Mouse (Mus musculus): ENCODE data around the gene Fgfr2. TPM values are rescaled to one million over a fixed set of nuclear protein-coding genes. Genes with fewer than 3 reads are reported as not detected.

Fgfr2 gene
- polyA plus RNA-seq, 1 experiment from 2014 or later = 18.5 TPM

DNA sequence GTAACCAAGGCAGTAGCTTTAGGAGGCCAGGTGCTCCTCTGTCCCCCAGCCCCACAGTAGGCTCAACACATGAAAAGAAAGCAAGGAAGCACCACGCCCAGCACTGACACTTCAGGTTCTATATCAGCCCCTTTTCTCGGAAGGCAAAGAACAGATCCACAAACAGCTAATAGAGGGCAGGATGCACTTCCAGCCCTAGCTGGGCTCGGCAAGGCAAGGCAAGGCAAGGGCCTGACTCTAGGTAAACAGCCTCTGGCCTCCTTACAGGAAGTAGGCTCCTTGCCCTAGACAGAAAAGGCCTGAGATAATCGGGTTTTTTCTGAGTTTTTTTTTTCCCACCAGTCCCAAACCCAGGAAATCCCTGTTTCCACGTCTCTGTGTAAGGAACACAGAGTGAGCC, 433.4 kb downstream of the Fgfr2 start:
- no peak for ATAC-seq
- H3K27ac ChIP-seq = no peak overlapping the region
- 28% methylated on average over 5 of the region's 5 CpGs for WGBS (ENCODE audit: insufficient replicate concordance)

GRCm38 (mm10) chr7:132688721-132689120, 434.4 kb downstream of the Fgfr2 start:
- 60% methylated on average over 5 of the region's 5 CpGs for WGBS (ENCODE audit: insufficient replicate concordance)
- no peaks in the 10 kb centered on the region for H3K27me3 ChIP-seq (replicated peaks)
- no peaks in the 10 kb centered on the region for H3K9me3 ChIP-seq (replicated peaks)
- H3K4me1 ChIP-seq = peaks cover 28% of the 10 kb centered on the region
- H3K36me3 ChIP-seq = no peaks in the 10 kb centered on the region
- no peak overlapping the region for H3K9ac ChIP-seq
- H3K27ac ChIP-seq = no peak overlapping the region
- no peak overlapping the region for H3K4me2 ChIP-seq
- no peak overlapping the region for H3K4me3 ChIP-seq
- no peak for ATAC-seq

More for the DNA sequence above, 433.4 kb downstream of the Fgfr2 start:
- no peaks in the 10 kb centered on the region for H3K9me3 ChIP-seq (replicated peaks)
- no peaks in the 10 kb centered on the region for H3K27me3 ChIP-seq (replicated peaks)
- no peak overlapping the region for H3K9ac ChIP-seq
- H3K4me1 ChIP-seq = peaks cover 28% of the 10 kb centered on the region
- H3K4me2 ChIP-seq = no peak overlapping the region
- no peaks in the 10 kb centered on the region for H3K36me3 ChIP-seq
- H3K4me3 ChIP-seq = no peak overlapping the region

GRCm38 (mm10) chr7:132687897-132688296, 435.3 kb downstream of the Fgfr2 start:
- no peak overlapping the region for H3K4me2 ChIP-seq
- H3K4me3 ChIP-seq = no peak overlapping the region
- H3K4me1 ChIP-seq = peaks cover 28% of the 10 kb centered on the region
- H3K9me3 ChIP-seq (replicated peaks) = no peaks in the 10 kb centered on the region
- ATAC-seq = no peak
- no peaks in the 10 kb centered on the region for H3K27me3 ChIP-seq (replicated peaks)
- no peak overlapping the region for H3K27ac ChIP-seq
- no peaks in the 10 kb centered on the region for H3K36me3 ChIP-seq
- H3K9ac ChIP-seq = no peak overlapping the region
- WGBS (ENCODE audit: insufficient replicate concordance) = 44% methylated on average over 2 of the region's 2 CpGs

- ATAC-seq = peak; percentile 69
- WGBS (ENCODE audit: insufficient replicate concordance) = 32% methylated on average over 3 of the region's 3 CpGs
- Histone ChIP-seq H3K4me1 (peaks cover 28% of the 10 kb centered on the region), H3K4me2 (no peak overlapping the region), H3K9me3 (replicated peaks) (no peaks in the 10 kb centered on the region), H3K4me3 (no peak overlapping the region), H3K36me3 (no peaks in the 10 kb centered on the region), H3K27ac (no peak overlapping the region), H3K9ac (no peak overlapping the region), H3K27me3 (replicated peaks) (no peaks in the 10 kb centered on the region)
Measured at GRCm38 (mm10) chr7:132686515-132686914, 436.6 kb downstream of the Fgfr2 start.

DNA sequence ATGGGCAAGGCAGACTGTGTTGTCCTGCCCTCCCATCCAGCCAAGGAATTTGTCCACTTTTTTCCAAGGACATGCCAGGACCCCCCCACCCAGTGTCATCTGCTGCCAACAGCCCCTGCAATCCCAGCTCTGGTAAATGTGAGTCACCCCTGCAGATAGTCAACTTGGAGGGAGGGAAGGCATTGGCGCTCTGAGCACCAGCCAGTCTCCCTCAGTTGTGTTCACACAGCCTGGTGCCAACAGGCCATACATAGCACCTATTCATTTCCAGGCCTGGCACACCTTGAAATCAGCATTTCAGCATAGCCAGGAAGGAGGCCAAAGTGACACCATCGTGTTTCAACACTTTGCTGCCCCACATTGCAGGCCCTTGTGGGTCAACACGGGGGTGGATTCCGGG, 439.2 kb downstream of the Fgfr2 start:
- no peaks in the 10 kb centered on the region for H3K36me3 ChIP-seq
- ATAC-seq = no peak
- H3K27me3 ChIP-seq (replicated peaks) = no peaks in the 10 kb centered on the region
- no peak overlapping the region for H3K9ac ChIP-seq
- no peak overlapping the region for H3K4me2 ChIP-seq
- no peak overlapping the region for H3K4me3 ChIP-seq
- WGBS (ENCODE audit: insufficient replicate concordance) = 75% methylated on average over 4 of the region's 4 CpGs
- H3K27ac ChIP-seq = no peak overlapping the region
- no peaks in the 10 kb centered on the region for H3K9me3 ChIP-seq (replicated peaks)
- H3K4me1 ChIP-seq = peaks cover 38% of the 10 kb centered on the region

DNA sequence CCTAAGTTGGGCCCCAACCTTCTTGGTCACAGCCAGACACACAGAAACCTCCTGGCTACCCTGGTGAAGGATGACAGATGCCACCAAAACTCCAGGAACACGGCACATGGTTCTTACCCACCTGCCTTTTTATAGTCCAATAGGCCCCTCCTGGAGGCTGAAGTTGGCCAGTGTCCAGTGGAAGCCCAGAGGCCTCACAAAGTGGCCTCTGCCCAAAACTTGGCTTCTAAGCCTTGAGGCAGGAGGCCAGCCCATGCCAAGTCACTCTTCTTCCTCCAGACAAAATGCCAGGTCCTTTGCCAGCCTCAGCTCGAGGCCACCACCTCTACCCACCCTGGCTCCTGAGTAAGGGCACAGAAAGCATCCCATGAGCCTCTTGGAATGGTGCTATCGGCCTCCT, 440.2 kb downstream of the Fgfr2 start:
- Histone ChIP-seq H3K4me1 (peaks cover 30% of the 10 kb centered on the region), H3K4me2 (no peak overlapping the region), H3K9ac (no peak overlapping the region), H3K27ac (no peak overlapping the region), H3K4me3 (no peak overlapping the region), H3K36me3 (no peaks in the 10 kb centered on the region), H3K9me3 (replicated peaks) (no peaks in the 10 kb centered on the region), H3K27me3 (replicated peaks) (no peaks in the 10 kb centered on the region)
- 61% methylated on average over 3 of the region's 3 CpGs for WGBS (ENCODE audit: insufficient replicate concordance)
- ATAC-seq = no peak

DNA sequence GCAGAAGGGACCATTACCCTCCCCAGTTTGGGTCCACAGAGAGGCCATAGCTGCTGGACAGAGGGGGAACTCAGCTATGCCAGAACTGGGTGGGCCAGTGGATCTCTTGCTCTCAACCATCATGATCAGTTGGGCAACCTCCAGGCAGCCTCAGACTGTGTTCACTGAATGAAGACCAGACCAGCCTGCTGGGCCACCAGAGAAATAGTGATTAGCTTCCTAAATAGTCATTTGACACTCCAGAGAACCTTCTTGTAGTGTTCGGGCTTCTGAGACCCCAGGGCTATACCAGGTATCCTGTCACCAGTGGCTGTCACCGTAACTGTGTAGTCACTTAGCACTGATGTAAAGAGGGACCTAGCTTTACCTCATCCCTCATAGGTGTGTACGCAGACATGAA, 440.8 kb downstream of the Fgfr2 start:
- no peak overlapping the region for H3K4me3 ChIP-seq
- no peak overlapping the region for H3K27ac ChIP-seq
- H3K36me3 ChIP-seq = no peaks in the 10 kb centered on the region
- no peak overlapping the region for H3K4me2 ChIP-seq
- ATAC-seq = no peak
- no peaks in the 10 kb centered on the region for H3K27me3 ChIP-seq (replicated peaks)
- WGBS (ENCODE audit: insufficient replicate concordance) = 85% methylated on average over 3 of the region's 3 CpGs
- H3K9ac ChIP-seq = no peak overlapping the region
- no peaks in the 10 kb centered on the region for H3K9me3 ChIP-seq (replicated peaks)
- H3K4me1 ChIP-seq = peaks cover 25% of the 10 kb centered on the region

DNA sequence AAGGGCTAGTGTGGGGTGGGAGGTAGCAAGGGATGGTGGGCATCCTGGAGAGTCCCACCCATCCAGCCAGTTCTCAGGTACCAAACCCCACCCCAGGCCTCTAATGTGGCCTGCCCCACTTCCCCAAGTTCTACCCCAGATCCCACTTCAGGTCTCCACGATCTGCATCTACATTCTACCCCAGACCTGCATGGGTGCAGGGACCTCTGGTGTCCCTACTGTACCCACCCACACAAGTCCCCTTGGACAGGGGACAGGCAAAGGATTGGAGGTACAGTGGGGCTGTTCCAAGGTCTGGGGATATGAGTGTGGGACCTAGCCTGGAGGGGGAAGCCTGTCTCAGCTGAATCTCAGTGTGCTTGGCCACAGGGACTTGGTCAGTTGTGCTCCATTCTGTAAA, 441.3 kb downstream of the Fgfr2 start:
- Histone ChIP-seq H3K9ac (no peak overlapping the region), H3K4me3 (no peak overlapping the region), H3K4me2 (no peak overlapping the region), H3K27ac (no peak overlapping the region), H3K27me3 (replicated peaks) (no peaks in the 10 kb centered on the region), H3K4me1 (peaks cover 20% of the 10 kb centered on the region), H3K36me3 (no peaks in the 10 kb centered on the region), H3K9me3 (replicated peaks) (no peaks in the 10 kb centered on the region)
- WGBS (ENCODE audit: insufficient replicate concordance) = 59% methylated on average over 1 of the region's 1 CpGs
- no peak for ATAC-seq

GRCm38 (mm10) chr7:132681296-132681695, 441.9 kb downstream of the Fgfr2 start:
- H3K9me3 ChIP-seq (replicated peaks) = no peaks in the 10 kb centered on the region
- 73% methylated on average over 11 of the region's 11 CpGs for WGBS (ENCODE audit: insufficient replicate concordance)
- H3K4me1 ChIP-seq = peaks cover 14% of the 10 kb centered on the region
- H3K36me3 ChIP-seq = no peaks in the 10 kb centered on the region
- ATAC-seq = no peak
- H3K27ac ChIP-seq = no peak overlapping the region
- no peak overlapping the region for H3K4me3 ChIP-seq
- H3K4me2 ChIP-seq = no peak overlapping the region
- H3K27me3 ChIP-seq (replicated peaks) = no peaks in the 10 kb centered on the region
- no peak overlapping the region for H3K9ac ChIP-seq

- WGBS (ENCODE audit: insufficient replicate concordance) = 44% methylated on average over 6 of the region's 6 CpGs
- ATAC-seq = no peak
- no peak overlapping the region for H3K9ac ChIP-seq
- H3K4me3 ChIP-seq = no peak overlapping the region
- no peaks in the 10 kb centered on the region for H3K9me3 ChIP-seq (replicated peaks)
- no peak overlapping the region for H3K4me2 ChIP-seq
- no peak overlapping the region for H3K27ac ChIP-seq
- H3K27me3 ChIP-seq (replicated peaks) = no peaks in the 10 kb centered on the region
- no peaks in the 10 kb centered on the region for H3K36me3 ChIP-seq
- peaks cover 10% of the 10 kb centered on the region for H3K4me1 ChIP-seq
Measured at GRCm38 (mm10) chr7:132679549-132679948, 443.6 kb downstream of the Fgfr2 start.

DNA sequence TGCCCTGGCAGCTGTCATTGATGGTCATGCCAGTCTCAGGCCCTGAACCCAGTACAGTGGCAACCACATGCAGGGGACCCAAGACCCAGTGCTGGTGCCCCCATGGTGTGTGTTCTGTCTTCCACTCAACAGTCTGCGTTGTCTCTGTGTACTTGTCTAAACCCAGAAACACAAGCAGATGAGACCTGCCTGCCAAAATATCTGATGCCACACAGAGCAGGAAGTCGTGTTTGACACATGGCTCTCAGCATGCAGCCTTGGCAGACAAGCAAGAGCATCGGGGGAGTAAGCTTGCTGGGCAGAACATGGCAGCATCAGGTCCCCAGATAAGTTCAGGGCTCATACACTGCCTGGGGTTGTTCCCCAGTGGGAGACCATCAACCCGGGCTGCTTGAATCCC, 444.0 kb downstream of the Fgfr2 start:
- WGBS (ENCODE audit: insufficient replicate concordance) = 39% methylated on average over 4 of the region's 4 CpGs
- Histone ChIP-seq H3K4me1 (peaks cover 10% of the 10 kb centered on the region), H3K9ac (no peak overlapping the region)

DNA sequence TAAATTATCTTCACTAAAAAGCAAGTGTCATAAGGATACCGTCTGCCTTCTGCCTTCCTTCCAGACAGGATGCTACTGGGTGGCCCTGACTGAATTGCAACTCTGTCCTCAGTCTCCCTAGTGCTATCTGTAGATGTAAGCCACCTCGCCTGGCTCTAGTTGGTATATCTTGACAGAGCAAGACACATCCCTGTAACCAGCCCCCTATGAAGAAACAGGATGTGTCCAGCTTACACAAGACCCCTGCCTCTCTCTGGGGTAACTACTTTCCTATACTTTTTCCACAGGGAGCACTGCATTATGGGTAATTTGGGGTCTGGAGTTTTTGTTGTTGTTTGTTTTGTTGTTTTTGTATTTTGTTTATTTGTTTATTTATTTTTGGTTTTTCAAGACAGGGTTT, 447.2 kb downstream of the Fgfr2 start:
- peaks cover 10% of the 10 kb centered on the region for H3K4me1 ChIP-seq
- no peaks in the 10 kb centered on the region for H3K27me3 ChIP-seq (replicated peaks)
- ATAC-seq = no peak
- no peak overlapping the region for H3K4me3 ChIP-seq
- 53% methylated on average over 2 of the region's 2 CpGs for WGBS (ENCODE audit: insufficient replicate concordance)
- H3K9me3 ChIP-seq (replicated peaks) = no peaks in the 10 kb centered on the region
- H3K36me3 ChIP-seq = no peaks in the 10 kb centered on the region
- H3K9ac ChIP-seq = no peak overlapping the region
- H3K27ac ChIP-seq = no peak overlapping the region
- no peak overlapping the region for H3K4me2 ChIP-seq

More for the DNA sequence above, 444.0 kb downstream of the Fgfr2 start:
- no peak for ATAC-seq
- Histone ChIP-seq H3K4me2 (no peak overlapping the region), H3K27ac (no peak overlapping the region), H3K9me3 (replicated peaks) (no peaks in the 10 kb centered on the region), H3K4me3 (no peak overlapping the region), H3K27me3 (replicated peaks) (no peaks in the 10 kb centered on the region), H3K36me3 (no peaks in the 10 kb centered on the region)

GRCm38 (mm10) chr7:132673931-132674755, 449.0 kb downstream of the Fgfr2 start:
- Histone ChIP-seq H3K4me1 (peaks cover 2% of the 10 kb centered on the region; the same call in 1 of the 2 replicates), H3K27me3 (replicated peaks) (no peaks in the 10 kb centered on the region), H3K9ac (no peak overlapping the region), H3K4me2 (no peak overlapping the region), H3K9me3 (replicated peaks) (no peaks in the 10 kb centered on the region), H3K36me3 (no peaks in the 10 kb centered on the region), H3K27ac (no peak overlapping the region), H3K4me3 (no peak overlapping the region)
- no peak for ATAC-seq
- 64% methylated on average over 17 of the region's 17 CpGs for WGBS (ENCODE audit: insufficient replicate concordance)

Data from liver, embryonic 12.5 days (tissue).